Mouse (Mus musculus) embryonic facial prominence, embryonic 12.5 days (tissue): ENCODE data around the gene Hoxc10. TPM values are rescaled to one million over a fixed set of nuclear protein-coding genes. Genes with fewer than 3 reads are reported as not detected.
A peak's percentile ranks its signal among the peaks of the same experiment; 100 is the strongest.

Experiments used
- ATAC-seq: fragments of 200-750 bp; cut with Nextera tagmentation; 2 replicates; pipeline ENCODE4 v1.8.0; 2017; ENCODE audit not compliant: insufficient number of reproducible peaks, insufficient read depth, low FRiP score, low TSS enrichment
- H3K27ac ChIP-seq: fragments of 300-500 bp; sonication (generic); 2 replicates; pipeline ENCODE4 v1.5.1; 2016; ENCODE audit warnings: mild to moderate bottlenecking
- H3K27me3 ChIP-seq: fragments of 300-500 bp; sonication (generic); 2 replicates; pipeline ENCODE4 v1.6.1; 2016; ENCODE audit warnings: mild to moderate bottlenecking, moderate library complexity
- H3K36me3 ChIP-seq: fragments of 300-500 bp; sonication (generic); 2 replicates; pipeline ENCODE4 v1.6.1; 2016; ENCODE audit warnings: mild to moderate bottlenecking
- H3K4me1 ChIP-seq: fragments of 300-500 bp; sonication (generic); 2 replicates; pipeline ENCODE4 v1.6.1; 2016
- H3K4me2 ChIP-seq: fragments of 300-500 bp; sonication (generic); replicated peaks from 2 replicates; pipeline ENCODE4 v1.6.1; 2016; ENCODE audit warnings: mild to moderate bottlenecking, moderate library complexity
- H3K4me3 ChIP-seq: fragments of 300-500 bp; sonication (generic); 2 replicates; pipeline ENCODE4 v1.5.1; 2016; ENCODE audit warnings: mild to moderate bottlenecking
- H3K9ac ChIP-seq: fragments of 300-500 bp; sonication (generic); 2 replicates; pipeline ENCODE4 v1.6.1; 2016; ENCODE audit warnings: mild to moderate bottlenecking, moderate library complexity
- H3K9me3 ChIP-seq: fragments of 300-500 bp; sonication (generic); 2 replicates; pipeline ENCODE4 v1.6.1; 2016; ENCODE audit warnings: mild to moderate bottlenecking, moderate library complexity
- WGBS: fragments of 180-500 bp; shearing (Covaris S2); methylation state at CpG from one replicate; pipeline ENCODE4 v1.1.7; 2016; 5-methylcytosine and 5-hydroxymethylcytosine counted together
- polyA plus RNA-seq: library from polyadenylated mRNA; unstranded; fragments of >200 nt; fragmentation: Nextera tagmentation; extraction: Ambion mirVana; gene quantifications from 2 replicates; pipeline ENCODE4 v1.2.1, GENCODE M21; 2016

The Hoxc10 gene
- polyA plus RNA-seq, 1 experiment from 2014 or later, result not detected

DNA sequence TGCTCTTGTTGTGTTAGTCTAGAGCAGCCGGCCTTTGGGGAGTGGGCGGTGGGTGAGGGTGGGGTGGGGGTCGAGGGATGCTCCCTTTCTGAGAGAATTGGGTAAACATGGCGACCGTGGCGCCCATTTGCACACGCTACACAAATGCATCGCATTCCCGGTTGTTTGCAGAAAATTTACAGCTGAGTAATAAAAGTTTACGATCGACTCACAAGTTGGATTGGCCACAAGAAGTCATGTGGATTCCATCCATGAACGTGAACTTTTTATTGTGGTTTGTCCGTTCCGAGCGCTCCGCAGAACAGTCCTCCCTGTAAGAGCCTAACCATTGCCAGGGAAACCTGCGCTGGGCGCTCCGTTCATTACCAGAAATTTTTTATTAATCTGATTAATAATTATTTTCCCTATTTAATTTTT lies 31.4 kb downstream of the Hoxc10 start, which contains the start of gene Hoxc6:
Gene Hoxc6 (plus strand): TSS at position 319 of the 417 bp plus-strand sequence.
- Histone ChIP-seq H3K4me1 (peaks cover 11% of the 10 kb centered on the region), H3K9ac (no peak within 1 kb of the TSS), H3K27ac (no peak within 1 kb of the TSS), H3K27me3 (peaks cover 96% of the 10 kb centered on the region), H3K4me2 (peak within 1 kb of the TSS; percentile 61), H3K9me3 (no peaks in the 10 kb centered on the region), H3K36me3 (no peaks in the 10 kb centered on the region), H3K4me3 (peak within 1 kb of the TSS; percentile 35)
- no peak for ATAC-seq
- 1% methylated on average over 19 of the region's 19 CpGs for WGBS

GRCm38 (mm10) chr15:102998608-102999182 lies 32.1 kb downstream of the Hoxc10 start:
- ATAC-seq, result no peak
- Histone ChIP-seq H3K27ac (no peak overlapping the region), H3K27me3 (peaks cover 98% of the 10 kb centered on the region), H3K36me3 (no peaks in the 10 kb centered on the region), H3K9ac (no peak overlapping the region), H3K4me1 (peaks cover 11% of the 10 kb centered on the region), H3K9me3 (no peaks in the 10 kb centered on the region), H3K4me2 (peak overlapping the region; percentile 61), H3K4me3 (peak overlapping the region; percentile 35)
- 1% methylated on average over 19 of the region's 19 CpGs for WGBS

GRCm38 (mm10) chr15:102999183-102999831 lies 32.7 kb downstream of the Hoxc10 start:
- H3K9ac ChIP-seq, result no peak overlapping the region
- peaks cover 11% of the 10 kb centered on the region for H3K4me1 ChIP-seq
- H3K27ac ChIP-seq, result no peak overlapping the region
- no peaks in the 10 kb centered on the region for H3K36me3 ChIP-seq
- H3K9me3 ChIP-seq, result no peaks in the 10 kb centered on the region
- WGBS, result under 1% methylated on average over 33 of the region's 33 CpGs
- peak overlapping the region; percentile 35 for H3K4me3 ChIP-seq
- H3K27me3 ChIP-seq, result peaks cover 98% of the 10 kb centered on the region
- no peak for ATAC-seq
- H3K4me2 ChIP-seq, result peak overlapping the region; percentile 61

DNA sequence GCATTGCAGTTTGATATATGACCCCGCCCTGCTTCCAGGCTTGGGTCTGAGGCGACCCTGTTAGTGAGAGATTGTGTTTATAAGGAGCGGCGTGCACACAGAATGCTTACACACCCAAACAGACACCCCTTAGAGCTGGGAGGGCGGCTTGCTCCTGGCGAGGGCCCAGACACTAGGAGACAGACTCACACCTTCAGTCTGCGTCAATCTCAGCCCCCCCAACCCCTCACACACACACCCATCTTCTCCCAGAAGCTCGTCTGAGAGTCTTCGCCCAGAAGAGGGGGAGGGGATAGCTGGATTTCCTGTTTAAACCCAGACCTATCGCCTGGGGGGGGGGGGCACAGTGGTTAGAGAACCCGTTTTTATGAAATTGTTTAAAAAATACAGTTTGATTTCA lies 33.4 kb downstream of the Hoxc10 start:
- H3K4me3 ChIP-seq, result no peak overlapping the region
- no peaks in the 10 kb centered on the region for H3K36me3 ChIP-seq
- no peaks in the 10 kb centered on the region for H3K9me3 ChIP-seq
- H3K27me3 ChIP-seq, result peaks cover 98% of the 10 kb centered on the region
- H3K4me2 ChIP-seq, result no peak overlapping the region
- no peak overlapping the region for H3K27ac ChIP-seq
- no peak for ATAC-seq
- no peak overlapping the region for H3K9ac ChIP-seq
- 2% methylated on average over 11 of the region's 11 CpGs for WGBS
- peaks cover 11% of the 10 kb centered on the region for H3K4me1 ChIP-seq

DNA sequence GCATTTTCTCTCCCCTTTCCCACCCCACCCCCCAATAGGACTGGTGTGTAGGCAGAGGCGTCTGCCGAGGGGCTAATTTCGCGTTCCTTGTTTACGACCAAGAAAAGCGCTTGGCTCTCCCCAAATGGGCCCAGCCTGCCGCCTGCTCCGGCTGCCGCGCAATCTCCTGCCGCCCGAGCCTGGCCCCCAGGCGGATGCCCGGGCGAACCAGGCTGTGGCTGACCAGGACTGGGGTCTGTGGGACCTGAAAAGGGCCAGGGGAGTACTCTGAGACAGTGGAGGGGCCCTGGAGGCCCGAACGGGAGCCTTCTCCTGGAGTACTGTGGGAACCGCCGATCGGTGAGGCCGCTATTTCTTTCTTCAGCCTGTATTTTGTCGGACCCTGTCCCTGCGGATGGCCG lies 33.9 kb downstream of the Hoxc10 start:
- peaks cover 11% of the 10 kb centered on the region for H3K4me1 ChIP-seq
- ATAC-seq, result no peak
- H3K4me3 ChIP-seq, result no peak overlapping the region
- no peaks in the 10 kb centered on the region for H3K9me3 ChIP-seq
- H3K36me3 ChIP-seq, result no peaks in the 10 kb centered on the region
- H3K4me2 ChIP-seq, result no peak overlapping the region
- under 1% methylated on average over 24 of the region's 24 CpGs for WGBS
- no peak overlapping the region for H3K9ac ChIP-seq
- H3K27me3 ChIP-seq, result peaks cover 98% of the 10 kb centered on the region
- no peak overlapping the region for H3K27ac ChIP-seq

GRCm38 (mm10) chr15:103001370-103001769 lies 34.8 kb downstream of the Hoxc10 start:
- no peaks in the 10 kb centered on the region for H3K36me3 ChIP-seq
- peaks cover 98% of the 10 kb centered on the region for H3K27me3 ChIP-seq
- no peak overlapping the region for H3K4me2 ChIP-seq

DNA sequence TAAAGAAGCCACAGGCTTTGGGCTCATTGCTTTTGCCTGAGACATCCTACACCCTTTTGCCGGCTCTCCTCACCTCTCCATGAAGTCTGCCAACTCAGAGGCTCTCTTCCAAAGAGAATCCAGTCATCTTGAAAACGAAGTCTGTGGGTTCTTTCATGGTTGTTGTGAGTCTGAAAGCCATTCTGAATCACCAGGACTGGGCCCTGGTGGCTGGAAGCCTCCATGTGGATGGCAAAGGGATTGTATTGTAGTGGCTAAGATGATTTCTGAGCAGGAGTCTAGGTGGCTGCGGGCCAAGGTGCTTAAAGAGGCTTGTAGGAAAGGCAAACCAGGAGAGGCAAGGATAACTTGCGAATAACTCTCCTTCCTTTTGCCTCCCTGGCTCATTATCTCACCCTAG lies 35.6 kb downstream of the Hoxc10 start:
- no peak overlapping the region for H3K4me3 ChIP-seq
- WGBS, result 1% methylated on average over 4 of the region's 4 CpGs
- H3K4me1 ChIP-seq, result peaks cover 11% of the 10 kb centered on the region
- no peaks in the 10 kb centered on the region for H3K36me3 ChIP-seq
- no peaks in the 10 kb centered on the region for H3K9me3 ChIP-seq
- no peak overlapping the region for H3K9ac ChIP-seq
- no peak for ATAC-seq
- no peak overlapping the region for H3K4me2 ChIP-seq
- peaks cover 100% of the 10 kb centered on the region for H3K27me3 ChIP-seq
- no peak overlapping the region for H3K27ac ChIP-seq

More at GRCm38 (mm10) chr15:103001370-103001769, 34.8 kb downstream of the Hoxc10 start:
- WGBS, result 15% methylated on average over 2 of the region's 2 CpGs
- no peak for ATAC-seq
- peaks cover 11% of the 10 kb centered on the region for H3K4me1 ChIP-seq
- H3K27ac ChIP-seq, result no peak overlapping the region
- no peak overlapping the region for H3K9ac ChIP-seq
- no peaks in the 10 kb centered on the region for H3K9me3 ChIP-seq
- no peak overlapping the region for H3K4me3 ChIP-seq

- Histone ChIP-seq H3K27ac (no peak overlapping the region), H3K9ac (no peak overlapping the region), H3K4me1 (peaks cover 11% of the 10 kb centered on the region), H3K9me3 (no peaks in the 10 kb centered on the region), H3K4me3 (no peak overlapping the region), H3K36me3 (no peaks in the 10 kb centered on the region), H3K27me3 (peaks cover 100% of the 10 kb centered on the region), H3K4me2 (no peak overlapping the region)
- WGBS, result 3% methylated on average over 13 of the region's 13 CpGs
- ATAC-seq, result no peak
Measured at GRCm38 (mm10) chr15:103002821-103003448, 36.3 kb downstream of the Hoxc10 start.

DNA sequence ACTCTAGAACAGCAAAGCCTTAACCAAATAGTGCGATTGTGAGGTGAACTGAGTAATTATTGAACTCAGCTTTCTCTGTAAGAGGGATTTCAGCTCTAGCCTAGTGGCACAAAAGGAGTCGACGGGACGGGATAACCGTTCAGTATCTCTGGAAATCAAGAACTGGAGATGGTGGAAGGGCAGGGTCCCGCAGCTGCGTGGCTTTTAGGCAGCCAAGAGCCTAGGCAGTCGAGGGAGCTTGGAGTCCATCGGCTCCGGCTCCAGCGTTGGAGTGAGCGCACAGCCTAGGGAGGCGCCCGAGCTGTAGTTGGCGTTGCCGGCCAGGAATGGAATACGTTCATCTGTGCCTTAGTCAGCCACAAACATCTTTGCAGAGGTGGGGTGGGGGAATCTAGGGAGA lies 38.7 kb downstream of the Hoxc10 start:
- no peak overlapping the region for H3K4me3 ChIP-seq
- no peak for ATAC-seq
- no peak overlapping the region for H3K27ac ChIP-seq
- H3K9me3 ChIP-seq, result no peaks in the 10 kb centered on the region
- WGBS, result 1% methylated on average over 17 of the region's 17 CpGs
- H3K9ac ChIP-seq, result no peak overlapping the region
- H3K36me3 ChIP-seq, result no peaks in the 10 kb centered on the region
- no peaks in the 10 kb centered on the region for H3K4me1 ChIP-seq
- H3K4me2 ChIP-seq, result no peak overlapping the region
- peaks cover 100% of the 10 kb centered on the region for H3K27me3 ChIP-seq

DNA sequence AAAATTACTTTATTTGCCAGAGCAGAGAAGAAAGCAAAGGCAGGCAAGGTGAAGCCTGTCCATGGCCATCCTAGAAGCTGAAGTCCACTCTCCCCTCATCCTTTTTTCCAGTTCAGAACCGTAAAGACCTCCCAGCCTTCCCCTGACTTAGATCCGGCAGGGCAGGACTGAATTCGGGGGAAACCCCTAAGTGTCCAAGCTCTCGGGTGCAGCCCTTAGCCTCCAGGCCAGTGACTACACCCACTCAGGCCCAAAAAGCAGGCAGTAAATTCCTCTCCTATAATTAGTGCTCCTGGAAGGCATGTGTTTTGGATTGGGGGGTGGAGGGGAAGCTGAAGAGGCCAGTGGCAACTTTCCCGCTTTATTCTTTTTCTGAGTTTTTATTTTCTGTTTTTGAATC lies 39.2 kb downstream of the Hoxc10 start:
- ATAC-seq, result no peak
- peaks cover 100% of the 10 kb centered on the region for H3K27me3 ChIP-seq
- no peak overlapping the region for H3K9ac ChIP-seq
- WGBS, result 2% methylated on average over 5 of the region's 5 CpGs
- no peaks in the 10 kb centered on the region for H3K36me3 ChIP-seq
- no peak overlapping the region for H3K4me2 ChIP-seq
- no peak overlapping the region for H3K27ac ChIP-seq
- H3K9me3 ChIP-seq, result no peaks in the 10 kb centered on the region
- no peaks in the 10 kb centered on the region for H3K4me1 ChIP-seq
- no peak overlapping the region for H3K4me3 ChIP-seq

- no peak overlapping the region for H3K27ac ChIP-seq
- H3K4me1 ChIP-seq, result no peaks in the 10 kb centered on the region
- H3K36me3 ChIP-seq, result no peaks in the 10 kb centered on the region
- 12% methylated on average over 1 of the region's 1 CpGs for WGBS
- no peak overlapping the region for H3K4me3 ChIP-seq
- H3K9ac ChIP-seq, result no peak overlapping the region
- ATAC-seq, result no peak
- H3K9me3 ChIP-seq, result no peaks in the 10 kb centered on the region
- H3K27me3 ChIP-seq, result peaks cover 100% of the 10 kb centered on the region
- no peak overlapping the region for H3K4me2 ChIP-seq
Measured at GRCm38 (mm10) chr15:103006326-103006725, 39.7 kb downstream of the Hoxc10 start.
